Mouse (Mus musculus): Measurements from ENCODE around the gene Dnajc16.

- TF ChIP-seq GATA1 (IDR thresholded peaks at IDR 0.05; ENCODE audit: low read length) (no peak), TAL1 (IDR thresholded peaks at IDR 0.05; ENCODE audit: low read length) (no peak)
These were observed 66.1 kb downstream of the Dnajc16 start for GRCm38 (mm10) chr4:141724594-141724993.

Measured in erythroblast, embryonic 14.5 days (primary cell).